Mouse (Mus musculus) hindbrain, embryonic 11.5 days (tissue): Measurements from ENCODE around the gene Tmem217. TPM values are rescaled to one million over a fixed set of nuclear protein-coding genes. Genes with fewer than 3 reads are reported as not detected.

Experiments
- ATAC-seq: fragments of 200-750 bp; cut with Nextera tagmentation; 2 replicates; pipeline ENCODE4 v1.8.0; 2017; ENCODE audit warnings: mild to moderate bottlenecking, moderate TSS enrichment, moderate library complexity; ENCODE audit not compliant: low FRiP score
- DNase-seq: peaks from one replicate; pipeline ENCODE4 v3.0.0-alpha.2; 2015; ENCODE audit warnings: low spot score
- H3K27ac ChIP-seq: fragments of 300-500 bp; sonication (generic); 2 replicates; pipeline ENCODE4 v1.5.1; 2014; ENCODE audit warnings: mild to moderate bottlenecking, low read depth, low read length
- H3K27me3 ChIP-seq: fragments of 300-500 bp; sonication (generic); 2 replicates; pipeline ENCODE4 v1.6.1; 2014; ENCODE audit warnings: mild to moderate bottlenecking, low read length, moderate library complexity, mixed read lengths; ENCODE audit not compliant: control insufficient read depth, insufficient read depth
- H3K36me3 ChIP-seq: fragments of 300-500 bp; sonication (generic); 2 replicates; pipeline ENCODE4 v1.6.1; 2014; ENCODE audit warnings: mild to moderate bottlenecking, low read length, moderate library complexity, mixed read lengths; ENCODE audit not compliant: control insufficient read depth, insufficient read depth
- H3K4me1 ChIP-seq: fragments of 300-500 bp; sonication (generic); replicated peaks from 2 replicates; pipeline ENCODE4 v1.6.1; 2014; ENCODE audit warnings: low read length, mixed read lengths; ENCODE audit not compliant: control insufficient read depth, insufficient read depth
- H3K4me2 ChIP-seq: fragments of 300-500 bp; sonication (generic); replicated peaks from 2 replicates; pipeline ENCODE4 v1.6.1; 2014; ENCODE audit warnings: mild to moderate bottlenecking, low read depth, low read length
- H3K4me3 ChIP-seq: fragments of 300-500 bp; sonication (generic); 2 replicates; pipeline ENCODE4 v1.5.1; 2014; ENCODE audit warnings: low read depth, low read length
- H3K9ac ChIP-seq: fragments of 300-500 bp; sonication (generic); 2 replicates; pipeline ENCODE4 v1.6.1; 2014; ENCODE audit warnings: low read depth, low read length
- H3K9me3 ChIP-seq: fragments of 300-500 bp; sonication (generic); 2 replicates; pipeline ENCODE4 v1.6.1; 2016; ENCODE audit warnings: low read length; ENCODE audit not compliant: control insufficient read depth
- WGBS: fragments of 180-500 bp; shearing (Covaris S2); extraction: QIAGEN DNeasy Blood & Tissue Kit; methylation state at CpG from one replicate; pipeline ENCODE4 v1.1.7; 2014; 5-methylcytosine and 5-hydroxymethylcytosine counted together
- polyA plus RNA-seq: library from polyadenylated mRNA; unstranded; fragments of >200 nt; fragmentation: Nextera tagmentation; extraction: Ambion mirVana; gene quantifications from 2 replicates; pipeline ENCODE4 v1.2.1, GENCODE M21; 2014

Tmem217 gene
- polyA plus RNA-seq, 1 experiment from 2014 or later: 0.60 TPM

GRCm38 (mm10) chr17:29585446-29585845, 33.3 kb upstream of the Tmem217 start:
- H3K36me3 ChIP-seq: no peaks in the 10 kb centered on the region
- H3K9me3 ChIP-seq: no peaks in the 10 kb centered on the region
- 86% methylated on average over 6 of the region's 6 CpGs for WGBS
- no peaks in the 10 kb centered on the region for H3K27me3 ChIP-seq
- H3K4me3 ChIP-seq: no peak overlapping the region
- no peaks in the 10 kb centered on the region; the same call in 1 of the 2 replicates for H3K4me1 ChIP-seq
- DNase-seq: no peak
- H3K9ac ChIP-seq: no peak overlapping the region
- H3K4me2 ChIP-seq: no peak overlapping the region
- no peak overlapping the region for H3K27ac ChIP-seq
- ATAC-seq: no peak

- Histone ChIP-seq H3K27ac (no peak overlapping the region), H3K9me3 (no peaks in the 10 kb centered on the region), H3K4me2 (no peak overlapping the region), H3K4me1 (no peaks in the 10 kb centered on the region; the same call in 1 of the 2 replicates), H3K36me3 (no peaks in the 10 kb centered on the region), H3K4me3 (no peak overlapping the region), H3K27me3 (no peaks in the 10 kb centered on the region), H3K9ac (no peak overlapping the region)
- no peak for ATAC-seq
- no peak for DNase-seq
- WGBS: 67% methylated on average over 3 of the region's 3 CpGs
Observed at GRCm38 (mm10) chr17:29584737-29585136, 32.6 kb upstream of the Tmem217 start.

- Histone ChIP-seq H3K27ac (no peak overlapping the region), H3K27me3 (no peaks in the 10 kb centered on the region), H3K4me1 (no peaks in the 10 kb centered on the region; the same call in 1 of the 2 replicates), H3K4me3 (no peak overlapping the region), H3K36me3 (no peaks in the 10 kb centered on the region), H3K9me3 (no peaks in the 10 kb centered on the region), H3K9ac (no peak overlapping the region), H3K4me2 (no peak overlapping the region)
- WGBS: 79% methylated on average over 5 of the region's 5 CpGs
- DNase-seq: no peak
- ATAC-seq: no peak
Observed at GRCm38 (mm10) chr17:29584306-29584705, 32.1 kb upstream of the Tmem217 start.

- Histone ChIP-seq H3K36me3 (no peaks in the 10 kb centered on the region), H3K4me3 (no peak overlapping the region), H3K4me1 (no peaks in the 10 kb centered on the region), H3K9me3 (no peaks in the 10 kb centered on the region), H3K4me2 (no peak overlapping the region), H3K27ac (no peak overlapping the region), H3K9ac (no peak overlapping the region), H3K27me3 (no peaks in the 10 kb centered on the region)
- ATAC-seq (no peak), DNase-seq (no peak)
- 86% methylated on average over 5 of the region's 5 CpGs for WGBS
Observed at GRCm38 (mm10) chr17:29583569-29583968, 31.4 kb upstream of the Tmem217 start.

GRCm38 (mm10) chr17:29579579-29580126, 27.5 kb upstream of the Tmem217 start:
- H3K27ac ChIP-seq: no peak overlapping the region
- no peak overlapping the region for H3K9ac ChIP-seq
- DNase-seq (no peak), ATAC-seq (no peak)
- WGBS: 88% methylated on average over 4 of the region's 4 CpGs
- no peak overlapping the region for H3K4me2 ChIP-seq
- H3K27me3 ChIP-seq: no peaks in the 10 kb centered on the region
- H3K36me3 ChIP-seq: no peaks in the 10 kb centered on the region
- no peak overlapping the region for H3K4me3 ChIP-seq
- no peaks in the 10 kb centered on the region for H3K9me3 ChIP-seq
- no peaks in the 10 kb centered on the region for H3K4me1 ChIP-seq

GRCm38 (mm10) chr17:29569831-29570230, 17.6 kb upstream of the Tmem217 start:
- H3K4me3 ChIP-seq: no peak overlapping the region
- no peak for ATAC-seq
- H3K4me2 ChIP-seq: no peak overlapping the region
- DNase-seq: no peak
- H3K27me3 ChIP-seq: no peaks in the 10 kb centered on the region
- no peak overlapping the region for H3K27ac ChIP-seq
- no peak overlapping the region for H3K9ac ChIP-seq
- 81% methylated on average over 6 of the region's 6 CpGs for WGBS
- H3K4me1 ChIP-seq: no peaks in the 10 kb centered on the region
- no peaks in the 10 kb centered on the region for H3K9me3 ChIP-seq
- H3K36me3 ChIP-seq: peaks cover 3% of the 10 kb centered on the region

GRCm38 (mm10) chr17:29568435-29568834, 16.2 kb upstream of the Tmem217 start:
- Histone ChIP-seq H3K4me3 (no peak overlapping the region), H3K27me3 (no peaks in the 10 kb centered on the region), H3K27ac (no peak overlapping the region), H3K9ac (no peak overlapping the region), H3K36me3 (peaks cover 3% of the 10 kb centered on the region), H3K4me1 (no peaks in the 10 kb centered on the region), H3K9me3 (no peaks in the 10 kb centered on the region), H3K4me2 (no peak overlapping the region)
- ATAC-seq (no peak), DNase-seq (no peak)
- 89% methylated on average over 15 of the region's 15 CpGs for WGBS

- Histone ChIP-seq H3K9ac (no peak overlapping the region), H3K27ac (no peak overlapping the region), H3K27me3 (no peaks in the 10 kb centered on the region), H3K9me3 (no peaks in the 10 kb centered on the region), H3K4me1 (no peaks in the 10 kb centered on the region), H3K4me2 (no peak overlapping the region), H3K4me3 (no peak overlapping the region), H3K36me3 (no peaks in the 10 kb centered on the region)
- no peak for DNase-seq
- 95% methylated on average over 5 of the region's 5 CpGs for WGBS
- ATAC-seq: no peak
Observed at GRCm38 (mm10) chr17:29565521-29565920, 13.3 kb upstream of the Tmem217 start.

- no peak overlapping the region for H3K4me2 ChIP-seq
- no peaks in the 10 kb centered on the region for H3K36me3 ChIP-seq
- no peak overlapping the region for H3K27ac ChIP-seq
- DNase-seq (no peak), ATAC-seq (no peak)
- H3K27me3 ChIP-seq: no peaks in the 10 kb centered on the region
- H3K4me1 ChIP-seq: no peaks in the 10 kb centered on the region
- WGBS: 76% methylated on average over 5 of the region's 5 CpGs
- no peak overlapping the region for H3K4me3 ChIP-seq
- no peak overlapping the region for H3K9ac ChIP-seq
- no peaks in the 10 kb centered on the region for H3K9me3 ChIP-seq
Observed at GRCm38 (mm10) chr17:29558476-29558875, 6.3 kb upstream of the Tmem217 start.
